Mouse (Mus musculus): ENCODE results near the gene Rd3.

The Rd3 gene

GRCm38 (mm10) chr1:191964773-191965481 lies 12.2 kb upstream of the Rd3 start:
- DNase-seq, result peak; percentile 90

GRCm38 (mm10) chr1:191969939-191970338 lies 7.2 kb upstream of the Rd3 start:
- no peak for DNase-seq

GRCm38 (mm10) chr1:191974509-191975405 lies 2.4 kb upstream of the Rd3 start:
- peak; percentile 61 for DNase-seq

- peak; percentile 78 for DNase-seq
Observed at GRCm38 (mm10) chr1:191981426-191982102, 4.4 kb downstream of the Rd3 start.

- DNase-seq, result no peak
Observed at GRCm38 (mm10) chr1:191986674-191987480, 9.7 kb downstream of the Rd3 start.

- DNase-seq, result no peak
Observed at GRCm38 (mm10) chr1:191987481-191987769, 10.3 kb downstream of the Rd3 start.

- no peak for DNase-seq
Observed at GRCm38 (mm10) chr1:191988646-191989045, 11.5 kb downstream of the Rd3 start.

- DNase-seq, result no peak
Observed at GRCm38 (mm10) chr1:191989060-191989459, 11.9 kb downstream of the Rd3 start.

GRCm38 (mm10) chr1:191989994-191990393 lies 12.8 kb downstream of the Rd3 start:
- peak; percentile 98 for DNase-seq

GRCm38 (mm10) chr1:191992040-191992780 lies 15.0 kb downstream of the Rd3 start:
- no peak for DNase-seq

GRCm38 (mm10) chr1:191994476-191994875 lies 17.3 kb downstream of the Rd3 start:
- no peak for DNase-seq

GRCm38 (mm10) chr1:191995488-191995887 lies 18.3 kb downstream of the Rd3 start:
- DNase-seq, result peak; percentile 80

GRCm38 (mm10) chr1:191995916-191996315 lies 18.7 kb downstream of the Rd3 start:
- DNase-seq, result peak; percentile 40

- DNase-seq, result no peak
Observed at GRCm38 (mm10) chr1:191996621-191997185, 19.5 kb downstream of the Rd3 start.

- no peak for DNase-seq
Observed at GRCm38 (mm10) chr1:191999022-191999421, 21.9 kb downstream of the Rd3 start.
